Mouse (Mus musculus): ENCODE results near the gene Ank.

The Ank gene

DNA sequence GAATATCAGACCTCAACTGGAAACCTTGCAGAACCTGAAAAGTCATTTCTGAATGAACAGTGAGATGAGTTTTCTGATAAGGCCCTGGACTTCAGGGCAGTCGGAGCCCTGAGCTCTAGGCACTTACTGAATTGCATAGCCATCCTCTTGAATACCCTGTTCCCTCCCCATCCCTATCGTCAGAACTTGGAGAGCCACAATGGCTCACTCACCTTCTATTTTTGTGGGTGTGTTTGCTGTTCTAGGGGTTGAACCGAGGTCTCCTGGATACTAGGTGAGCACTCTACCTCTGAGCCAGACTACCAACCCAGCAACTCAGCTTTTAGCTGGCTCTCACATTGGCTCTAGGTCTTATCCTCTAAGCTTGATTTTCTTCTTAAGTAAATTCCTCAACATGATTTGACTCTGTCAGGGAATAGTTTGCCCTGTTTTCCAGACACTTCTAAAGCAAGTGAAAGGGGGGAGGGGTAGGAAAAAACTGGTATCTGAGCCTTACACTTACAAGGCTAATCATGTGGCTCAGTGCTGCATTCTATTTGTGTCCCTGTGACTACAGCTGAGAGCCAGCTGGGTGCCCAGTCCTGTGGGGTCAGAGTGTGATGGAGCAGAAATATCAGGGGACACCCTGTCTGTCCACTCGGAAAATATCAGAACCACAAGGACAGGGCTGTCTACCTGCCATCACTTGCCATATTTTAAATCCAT, 71.2 kb downstream of the Ank start:
- no peak for DNase-seq (ENCODE audit: low read depth)

DNA sequence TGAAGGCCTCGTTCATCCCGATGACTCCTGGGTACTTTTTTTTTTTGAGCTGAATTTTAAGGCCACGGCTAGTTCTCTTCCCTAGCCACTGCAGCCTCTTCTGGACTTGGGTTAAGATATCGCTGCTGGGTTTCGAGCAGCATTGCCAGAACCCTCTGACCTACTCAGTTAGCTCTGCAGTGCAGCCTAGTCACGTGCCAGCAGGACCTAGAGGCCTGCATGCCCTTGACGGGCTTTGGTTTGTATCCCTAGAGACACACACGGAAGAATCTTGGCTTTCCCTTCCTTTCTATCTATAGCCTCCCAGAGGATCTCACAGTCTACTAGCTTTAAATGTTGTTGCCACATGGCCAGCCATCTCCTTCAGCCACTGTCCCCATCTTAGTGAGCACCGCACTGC, 73.3 kb downstream of the Ank start:
- DNase-seq (ENCODE audit: low read depth) = no peak

- no peak for DNase-seq (ENCODE audit: low read depth)
Measured at GRCm38 (mm10) chr15:27545203-27545602, 78.7 kb downstream of the Ank start.

- DNase-seq (ENCODE audit: low read depth) = no peak
Measured at GRCm38 (mm10) chr15:27548110-27548509, 81.6 kb downstream of the Ank start.

GRCm38 (mm10) chr15:27549071-27549470, 82.6 kb downstream of the Ank start:
- no peak for DNase-seq (ENCODE audit: low read depth)

GRCm38 (mm10) chr15:27549878-27550277, 83.4 kb downstream of the Ank start:
- no peak for DNase-seq (ENCODE audit: low read depth)

- no peak for DNase-seq (ENCODE audit: low read depth)
Measured at GRCm38 (mm10) chr15:27550358-27550992, 84.0 kb downstream of the Ank start.

GRCm38 (mm10) chr15:27551117-27552114, 84.9 kb downstream of the Ank start:
- DNase-seq (ENCODE audit: low read depth) = no peak

GRCm38 (mm10) chr15:27552129-27552700, 85.7 kb downstream of the Ank start:
- no peak for DNase-seq (ENCODE audit: low read depth)

- no peak for DNase-seq (ENCODE audit: low read depth)
Measured at GRCm38 (mm10) chr15:27553554-27553953, 87.1 kb downstream of the Ank start.

DNA sequence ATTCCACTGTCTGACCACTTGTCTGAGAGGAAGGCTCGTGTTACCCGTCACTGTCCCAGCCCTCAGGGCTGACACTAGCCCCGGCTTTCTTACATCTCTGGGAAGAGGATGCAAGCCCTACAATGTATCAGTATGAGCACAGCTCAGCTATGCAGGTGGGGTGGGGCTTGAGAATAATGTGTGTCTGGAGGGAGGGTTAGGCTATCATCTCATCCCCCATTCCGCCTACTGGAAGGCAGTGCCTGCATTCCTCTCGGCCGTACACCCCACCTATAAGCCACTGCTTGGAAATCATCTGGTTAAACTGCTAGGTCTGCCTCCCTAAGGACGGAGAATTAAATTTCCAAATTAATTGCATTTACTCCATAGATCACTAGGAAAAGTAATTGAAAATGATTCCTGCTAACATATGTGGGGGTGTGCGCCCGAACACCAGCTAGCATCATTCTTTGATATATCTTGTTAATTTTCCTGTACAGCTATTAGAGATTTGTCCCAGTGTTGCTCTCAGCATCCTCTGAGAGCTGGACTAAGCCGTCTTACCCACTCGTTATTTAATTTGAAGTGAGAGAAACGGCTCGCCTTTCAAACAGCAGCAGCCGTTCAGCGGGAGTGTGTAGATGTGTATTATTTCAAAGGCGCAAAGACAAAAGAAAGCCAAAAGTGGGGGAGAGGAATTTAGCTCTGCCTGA, 92.1 kb downstream of the Ank start:
- no peak for DNase-seq (ENCODE audit: low read depth)

- no peak for DNase-seq (ENCODE audit: low read depth)
Measured at GRCm38 (mm10) chr15:27560315-27560714, 93.8 kb downstream of the Ank start.

- peak; percentile 25 for DNase-seq (ENCODE audit: low read depth)
Measured at GRCm38 (mm10) chr15:27564106-27565100, 97.9 kb downstream of the Ank start.

DNA sequence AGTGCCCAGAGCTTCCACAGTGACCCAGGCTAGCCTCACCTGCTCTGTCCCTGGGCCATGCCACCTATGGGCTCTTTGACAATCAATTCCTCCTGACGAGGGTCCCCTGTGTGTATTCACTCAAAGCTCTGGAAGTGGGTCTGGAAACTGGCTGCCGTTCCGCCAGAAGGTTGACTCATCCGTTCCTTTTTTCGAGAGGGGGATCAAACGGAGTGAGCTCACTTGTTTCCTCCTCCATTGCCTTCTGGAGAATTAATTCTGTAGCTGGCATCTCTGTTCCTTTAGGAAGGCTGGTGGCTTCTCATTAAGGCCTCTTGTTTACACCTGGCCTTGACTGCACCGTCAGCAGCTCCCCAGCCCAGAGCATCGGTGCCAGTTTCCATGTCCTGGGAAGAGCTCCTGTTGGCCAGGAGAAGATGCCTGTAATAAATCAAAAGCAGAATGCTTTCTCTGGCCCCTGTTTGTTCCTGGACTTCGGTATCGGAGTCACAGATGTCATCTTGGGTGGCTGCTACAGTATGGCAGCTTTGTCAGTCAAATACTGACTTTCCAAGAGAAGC, 99.2 kb downstream of the Ank start:
- DNase-seq (ENCODE audit: low read depth) = no peak

DNA sequence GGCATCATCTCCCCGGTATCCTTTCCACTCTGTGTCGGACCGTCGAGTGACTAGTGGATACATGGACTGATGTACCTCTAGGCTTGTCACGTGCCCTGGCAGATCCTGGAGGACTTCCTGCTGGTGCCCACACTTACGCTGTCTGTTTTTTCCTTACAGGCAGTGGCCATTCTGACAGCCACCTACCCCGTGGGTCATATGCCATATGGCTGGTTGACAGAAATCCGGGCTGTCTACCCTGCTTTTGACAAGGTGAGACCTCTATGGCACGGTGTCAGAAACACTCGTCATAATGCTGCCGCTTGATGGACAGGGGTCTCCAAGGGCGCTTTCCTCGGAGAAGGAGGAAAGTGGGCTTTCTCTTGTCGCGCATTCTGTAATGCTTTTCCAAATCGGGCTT, 100.9 kb downstream of the Ank start:
- DNase-seq (ENCODE audit: low read depth) = no peak

DNA sequence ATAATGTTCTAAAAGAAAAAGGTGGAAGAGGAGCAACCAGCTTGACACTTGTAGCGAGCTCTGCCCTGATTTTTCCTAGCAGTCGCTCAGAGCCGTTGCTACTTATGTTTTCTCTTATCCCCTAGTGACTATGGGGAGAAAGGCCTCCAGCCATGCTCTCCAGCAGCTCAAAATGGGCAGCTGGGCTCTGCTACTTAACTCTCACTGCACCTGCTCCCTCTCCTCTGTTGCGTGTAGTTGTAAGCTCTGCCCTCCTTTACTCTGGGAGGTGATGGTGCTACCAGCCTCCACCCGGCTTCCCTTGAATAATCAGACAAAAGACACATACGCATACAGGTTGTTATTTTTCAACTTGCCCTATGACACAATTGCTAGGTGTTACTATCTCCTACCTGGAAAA, 101.9 kb downstream of the Ank start:
- DNase-seq (ENCODE audit: low read depth) = no peak

- no peak for DNase-seq (ENCODE audit: low read depth)
Measured at GRCm38 (mm10) chr15:27569924-27570323, 103.4 kb downstream of the Ank start.

- no peak for DNase-seq (ENCODE audit: low read depth)
Measured at GRCm38 (mm10) chr15:27570385-27570784, 103.9 kb downstream of the Ank start.

- no peak for DNase-seq (ENCODE audit: low read depth)
Measured at GRCm38 (mm10) chr15:27571179-27571578, 104.7 kb downstream of the Ank start.
